Mouse (Mus musculus) small intestine, adult 2 months (tissue): ENCODE measurements at regions not wholly inside any gene's neighbourhood (a gene's known extent, or its start where the extent isn't known, plus 50 kb on each side); places are given as distances from the start of the nearest gene placed in this dataset.

Experiments used
- CTCF ChIP-seq: fragments of 200-500 bp; IDR thresholded peaks from 2 replicates; pipeline ENCODE4 v1.5.1; 2012; ENCODE audit warnings: low read depth, mild to moderate bottlenecking, control low read depth, inconsistent platforms, low read length, moderate library complexity, mixed read lengths; ENCODE audit not compliant: insufficient replicate concordance, insufficient read length; ENCODE audit errors: extremely low read depth
- POLR2A ChIP-seq: fragments of 200-500 bp; IDR thresholded peaks from 2 replicates; pipeline ENCODE4 v1.6.1; 2012; ENCODE audit warnings: low read depth, mild to moderate bottlenecking, control low read depth, inconsistent platforms, low read length, moderate library complexity

DNA sequence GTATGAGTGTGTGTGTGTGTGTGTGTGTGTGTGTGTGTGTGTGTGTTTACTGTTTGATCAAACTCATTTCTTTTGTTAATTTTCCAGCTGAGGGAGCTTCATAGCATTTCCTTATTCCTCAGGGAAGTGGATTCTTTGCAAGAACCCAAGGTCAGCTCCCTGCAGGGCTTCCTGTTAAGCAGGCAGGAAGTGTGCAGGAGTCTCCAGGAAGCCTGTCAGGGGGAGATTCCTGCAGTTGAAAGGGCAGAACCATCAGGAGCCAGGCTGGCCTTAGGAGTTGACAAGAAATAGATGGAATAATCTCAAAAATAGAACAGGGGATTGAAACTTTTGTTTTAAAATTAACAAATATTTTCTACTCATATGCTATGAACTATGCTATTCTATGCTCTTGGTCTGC is 98.8 kb upstream of the Pabpc6 start:
- TF ChIP-seq POLR2A (no peak), CTCF (no peak)
